Mouse (Mus musculus) midbrain, postnatal 0 days (tissue): ENCODE results near the gene Ninj2. TPM values are rescaled to one million over a fixed set of nuclear protein-coding genes. Genes with fewer than 3 reads are reported as not detected.
A peak's percentile ranks its signal among the peaks of the same experiment; 100 is the strongest.

Experiments used
- ATAC-seq: fragments of 200-750 bp; cut with Nextera tagmentation; 2 replicates; pipeline ENCODE4 v1.8.0; 2017; ENCODE audit warnings: moderate number of reproducible peaks, mild to moderate bottlenecking, moderate TSS enrichment, moderate library complexity; ENCODE audit not compliant: low FRiP score
- DNase-seq: peaks from one replicate; pipeline ENCODE4 v3.0.0-alpha.2; 2015; ENCODE audit warnings: low spot score
- H3K27ac ChIP-seq: fragments of 300-500 bp; sonication (generic); 2 replicates; pipeline ENCODE4 v1.5.1; 2014; ENCODE audit warnings: low read depth, mild to moderate bottlenecking, low read length, mixed read lengths
- H3K27me3 ChIP-seq: fragments of 300-500 bp; sonication (generic); 2 replicates; pipeline ENCODE4 v1.6.1; 2014; ENCODE audit warnings: low read length, control low read depth, mixed read lengths; ENCODE audit not compliant: insufficient read depth
- H3K36me3 ChIP-seq: fragments of 300-500 bp; sonication (generic); 2 replicates; pipeline ENCODE4 v1.6.1; 2014; ENCODE audit warnings: low read length, control low read depth, mixed read lengths; ENCODE audit not compliant: insufficient read depth
- H3K4me1 ChIP-seq: fragments of 300-500 bp; sonication (generic); 2 replicates; pipeline ENCODE4 v1.6.1; 2014; ENCODE audit warnings: mild to moderate bottlenecking, control low read depth, antibody characterized with exemption, low read length, mixed read lengths; ENCODE audit not compliant: insufficient read depth
- H3K4me2 ChIP-seq: fragments of 300-500 bp; sonication (generic); 2 replicates; pipeline ENCODE4 v1.6.1; 2014; ENCODE audit warnings: low read depth, mild to moderate bottlenecking, low read length, mixed read lengths; ENCODE audit not compliant: poor library complexity, severe bottlenecking
- H3K4me3 ChIP-seq: fragments of 300-500 bp; sonication (generic); 2 replicates; pipeline ENCODE4 v1.5.1; 2014; ENCODE audit warnings: low read depth, mild to moderate bottlenecking, low read length, moderate library complexity
- H3K9ac ChIP-seq: fragments of 300-500 bp; sonication (generic); replicated peaks from 2 replicates; pipeline ENCODE4 v1.6.1; 2014; ENCODE audit warnings: mild to moderate bottlenecking, low read length, moderate library complexity, mixed read lengths; ENCODE audit not compliant: poor library complexity, severe bottlenecking
- H3K9me3 ChIP-seq: fragments of 300-500 bp; sonication (generic); 2 replicates; pipeline ENCODE4 v1.6.1; 2016; ENCODE audit warnings: low read length, control low read depth
- CTCF ChIP-seq: IDR thresholded peaks from 2 replicates; pipeline ENCODE4 v1.5.1; 2016; ENCODE audit warnings: antibody characterized with exemption, mild to moderate bottlenecking
- WGBS: fragments of 180-500 bp; shearing (Covaris S2); extraction: QIAGEN DNeasy Blood & Tissue Kit; methylation state at CpG from one replicate; pipeline ENCODE4 v1.1.7; 2014; 5-methylcytosine and 5-hydroxymethylcytosine counted together
- polyA plus RNA-seq: library from polyadenylated mRNA; unstranded; fragments of >200 nt; fragmentation: Nextera tagmentation; extraction: Ambion mirVana; gene quantifications from 2 replicates; pipeline ENCODE4 v1.2.1, GENCODE M21; 2015
- total RNA-seq: library from RNA; depleted of rRNA; stranded (reverse); fragments of >200 nt; gene quantifications from 2 replicates; pipeline ENCODE4 v1.2.3, GENCODE M21; 2014

Gene Ninj2
- total and polyA plus RNA-seq, 2 experiments from 2014 or later: not detected

- no peaks in the 10 kb centered on the region for H3K4me1 ChIP-seq
- 94% methylated on average over 1 of the region's 1 CpGs for WGBS
Observed at GRCm38 (mm10) chr6:120216702-120217101, 123.6 kb downstream of the Ninj2 start.

GRCm38 (mm10) chr6:120219281-120219680, 126.1 kb downstream of the Ninj2 start:
- Histone ChIP-seq H3K4me2 (no peak overlapping the region), H3K27me3 (no peaks in the 10 kb centered on the region), H3K9ac (no peak overlapping the region), H3K27ac (no peak overlapping the region), H3K9me3 (no peaks in the 10 kb centered on the region), H3K4me1 (no peaks in the 10 kb centered on the region), H3K36me3 (no peaks in the 10 kb centered on the region), H3K4me3 (no peak overlapping the region)
- 84% methylated on average over 2 of the region's 2 CpGs for WGBS
- ATAC-seq: no peak
- no peak for TF ChIP-seq CTCF
- DNase-seq: no peak

More at GRCm38 (mm10) chr6:120216702-120217101, 123.6 kb downstream of the Ninj2 start:
- Histone ChIP-seq H3K9me3 (no peaks in the 10 kb centered on the region), H3K27ac (no peak overlapping the region), H3K27me3 (no peaks in the 10 kb centered on the region), H3K4me3 (no peak overlapping the region), H3K4me2 (no peak overlapping the region), H3K36me3 (no peaks in the 10 kb centered on the region), H3K9ac (no peak overlapping the region)
- TF ChIP-seq CTCF: no peak
- no peak for DNase-seq
- ATAC-seq: no peak

GRCm38 (mm10) chr6:120222669-120223068, 129.5 kb downstream of the Ninj2 start:
- TF ChIP-seq CTCF: peak; percentile 66
- WGBS: 31% methylated on average over 6 of the region's 6 CpGs
- DNase-seq: peak; percentile 29

GRCm38 (mm10) chr6:120225355-120225754, 132.2 kb downstream of the Ninj2 start:
- TF ChIP-seq CTCF: no peak
- Histone ChIP-seq H3K4me3 (no peak overlapping the region), H3K27ac (no peak overlapping the region), H3K9me3 (no peaks in the 10 kb centered on the region), H3K4me2 (no peak overlapping the region), H3K9ac (no peak overlapping the region), H3K27me3 (no peaks in the 10 kb centered on the region), H3K4me1 (no peaks in the 10 kb centered on the region), H3K36me3 (no peaks in the 10 kb centered on the region)
- DNase-seq (no peak), ATAC-seq (no peak)
- WGBS: 65% methylated on average over 6 of the region's 6 CpGs

More at GRCm38 (mm10) chr6:120222669-120223068, 129.5 kb downstream of the Ninj2 start:
- Histone ChIP-seq H3K27me3 (no peaks in the 10 kb centered on the region), H3K4me3 (no peak overlapping the region), H3K36me3 (no peaks in the 10 kb centered on the region), H3K4me2 (no peak overlapping the region), H3K4me1 (no peaks in the 10 kb centered on the region), H3K9me3 (no peaks in the 10 kb centered on the region), H3K27ac (no peak overlapping the region), H3K9ac (no peak overlapping the region)
- ATAC-seq: no peak

- no peaks in the 10 kb centered on the region for H3K9me3 ChIP-seq
- H3K27ac ChIP-seq: no peak overlapping the region
- no peaks in the 10 kb centered on the region for H3K27me3 ChIP-seq
- H3K9ac ChIP-seq: no peak overlapping the region
- H3K4me1 ChIP-seq: no peaks in the 10 kb centered on the region
- no peak for TF ChIP-seq CTCF
- DNase-seq (no peak), ATAC-seq (no peak)
- no peak overlapping the region for H3K4me2 ChIP-seq
- no peaks in the 10 kb centered on the region for H3K36me3 ChIP-seq
- WGBS: 89% methylated on average over 7 of the region's 7 CpGs
- no peak overlapping the region for H3K4me3 ChIP-seq
Observed at GRCm38 (mm10) chr6:120227068-120227467, 133.9 kb downstream of the Ninj2 start.

DNA sequence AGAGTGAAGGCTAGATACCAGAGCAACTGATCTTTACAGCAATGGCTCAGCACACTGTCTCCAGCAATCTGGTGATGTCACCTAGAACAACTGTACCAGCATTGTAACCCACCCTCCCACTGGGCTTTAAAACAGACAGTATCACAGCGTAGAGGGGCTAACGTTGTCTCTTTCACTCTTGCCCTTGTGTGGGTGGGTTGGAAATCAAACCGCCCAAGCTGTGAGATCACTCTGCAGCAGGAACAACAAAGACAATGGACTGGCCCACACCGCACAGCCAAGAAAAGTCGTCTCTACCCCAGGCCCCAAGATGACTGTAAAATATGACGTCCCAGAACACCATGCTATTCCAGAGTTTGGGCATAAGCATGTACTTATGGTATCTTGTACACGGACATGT, 136.7 kb downstream of the Ninj2 start:
- DNase-seq (no peak), ATAC-seq (no peak)
- no peak overlapping the region for H3K27ac ChIP-seq
- H3K9me3 ChIP-seq: no peaks in the 10 kb centered on the region
- no peak for TF ChIP-seq CTCF
- H3K4me1 ChIP-seq: no peaks in the 10 kb centered on the region
- H3K36me3 ChIP-seq: no peaks in the 10 kb centered on the region
- H3K4me2 ChIP-seq: no peak overlapping the region
- H3K9ac ChIP-seq: no peak overlapping the region
- H3K27me3 ChIP-seq: no peaks in the 10 kb centered on the region
- WGBS: 58% methylated on average over 7 of the region's 7 CpGs
- H3K4me3 ChIP-seq: no peak overlapping the region
